Mouse (Mus musculus) hindbrain, embryonic 10.5 days (tissue): ENCODE measurements around the gene Gm17324. TPM values are rescaled to one million over a fixed set of nuclear protein-coding genes. Genes with fewer than 3 reads are reported as not detected.
"Not testable (repeated sequence)": the region's sequence is repeated elsewhere in the genome, so short reads cannot be mapped to it uniquely, and the experiment has no call there.

Experiments
- DNase-seq: peaks from one replicate; pipeline ENCODE4 v3.0.0-alpha.2; 2017; ENCODE audit warnings: low spot score
- H3K27ac ChIP-seq: fragments of 300-500 bp; sonication (generic); 2 replicates; pipeline ENCODE4 v1.5.1; 2016; ENCODE audit warnings: mild to moderate bottlenecking, moderate library complexity
- H3K27me3 ChIP-seq: fragments of 300-500 bp; sonication (generic); 2 replicates; pipeline ENCODE4 v1.6.1; 2016; ENCODE audit warnings: mild to moderate bottlenecking; ENCODE audit not compliant: poor library complexity, insufficient read depth, severe bottlenecking
- H3K36me3 ChIP-seq: fragments of 300-500 bp; sonication (generic); 2 replicates; pipeline ENCODE4 v1.6.1; 2016; ENCODE audit warnings: mild to moderate bottlenecking, moderate library complexity
- H3K4me1 ChIP-seq: fragments of 300-500 bp; sonication (generic); replicated peaks from 2 replicates; pipeline ENCODE4 v1.6.1; 2016; ENCODE audit warnings: mild to moderate bottlenecking
- H3K4me3 ChIP-seq: fragments of 300-500 bp; sonication (generic); 2 replicates; pipeline ENCODE4 v1.5.1; 2016; ENCODE audit warnings: mild to moderate bottlenecking, moderate library complexity
- H3K9me3 ChIP-seq: fragments of 300-500 bp; sonication (generic); 2 replicates; pipeline ENCODE4 v1.6.1; 2016; ENCODE audit warnings: mild to moderate bottlenecking, moderate library complexity
- WGBS: fragments of 180-500 bp; shearing (Covaris S2); methylation state at CpG from one replicate; pipeline ENCODE4 v1.1.7; 2016; 5-methylcytosine and 5-hydroxymethylcytosine counted together
- polyA plus RNA-seq: library from polyadenylated mRNA; unstranded; fragments of >200 nt; fragmentation: Nextera tagmentation; extraction: Ambion mirVana; gene quantifications from 2 replicates; pipeline ENCODE4 v1.2.1, GENCODE M21; 2016

The Gm17324 gene
- polyA plus RNA-seq: 0.55 and 0.68 TPM in 2 replicates

DNA sequence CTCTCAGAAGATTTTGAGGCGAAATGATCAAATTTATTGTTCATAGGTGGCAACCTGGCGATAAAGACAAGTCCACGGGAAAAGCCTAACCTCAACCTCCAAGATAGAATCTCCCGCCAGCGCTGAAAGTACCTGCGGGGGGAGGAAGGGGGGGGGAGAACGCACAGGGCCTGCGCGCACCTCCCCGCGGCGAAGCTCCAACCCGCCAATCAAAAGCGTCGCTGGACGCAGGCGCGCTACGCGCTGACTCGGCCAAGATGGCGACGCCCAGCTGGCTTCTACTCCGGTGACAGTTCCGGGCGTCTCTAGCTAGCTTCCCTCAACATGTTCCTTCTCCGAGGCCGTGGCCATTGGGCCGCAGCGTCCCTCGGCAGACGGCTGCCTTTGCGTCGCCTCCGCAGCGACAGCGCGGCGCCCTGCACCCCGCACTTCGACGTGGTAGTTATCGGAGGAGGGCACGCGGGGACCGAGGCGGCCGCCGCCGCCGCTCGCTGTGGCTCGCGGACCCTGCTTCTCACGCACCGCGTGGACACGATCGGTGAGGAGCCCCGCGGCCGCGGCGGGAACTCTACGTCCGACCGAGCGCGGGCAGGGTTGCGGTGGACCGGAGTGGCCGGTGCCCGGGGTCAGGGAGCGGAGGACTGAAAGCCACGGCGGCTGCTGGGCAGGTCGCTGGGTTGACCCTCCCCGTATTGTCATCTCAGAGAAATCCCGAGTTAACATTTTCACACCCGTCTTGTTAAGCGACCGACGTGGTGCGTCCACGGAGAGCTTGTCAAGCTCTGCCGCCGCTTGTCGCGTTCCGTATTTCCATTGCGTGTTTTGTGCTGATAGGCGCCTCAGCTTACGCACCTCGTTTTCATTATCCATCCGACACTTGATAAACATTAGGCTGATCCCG lies at the start of gene Gm17324, which contains the start of gene Mto1:
Gene Gm17324 (minus strand): TSS at position 814 of the 901 bp plus-strand sequence.
Gene Mto1 (plus strand): TSS at position 236 of the 901 bp plus-strand sequence.
- peaks cover 14% of the 10 kb centered on the region for H3K4me1 ChIP-seq
- peaks cover 29% of the 10 kb centered on the region for H3K36me3 ChIP-seq
- H3K9me3 ChIP-seq: no peaks in the 10 kb centered on the region
- WGBS: under 1% methylated on average over 96 of the region's 96 CpGs
- peak; percentile 93 for DNase-seq
- peak within 1 kb of the TSS; percentile 94 for H3K27ac ChIP-seq
- peak within 1 kb of the TSS; percentile 85 for H3K4me3 ChIP-seq
- H3K27me3 ChIP-seq: peaks cover 43% of the 10 kb centered on the region

GRCm38 (mm10) chr9:78493171-78493570 lies 44.6 kb upstream of the Gm17324 start:
- no peaks in the 10 kb centered on the region for H3K36me3 ChIP-seq
- no peaks in the 10 kb centered on the region for H3K9me3 ChIP-seq
- no peak for DNase-seq
- H3K4me1 ChIP-seq: peaks cover 10% of the 10 kb centered on the region
- 92% methylated on average over 7 of the region's 7 CpGs for WGBS
- no peak overlapping the region for H3K4me3 ChIP-seq
- H3K27me3 ChIP-seq: no peaks in the 10 kb centered on the region
- H3K27ac ChIP-seq: no peak overlapping the region

GRCm38 (mm10) chr9:78492254-78492653 lies 43.7 kb upstream of the Gm17324 start:
- H3K9me3 ChIP-seq: no peaks in the 10 kb centered on the region
- no peaks in the 10 kb centered on the region for H3K27me3 ChIP-seq
- H3K27ac ChIP-seq: no peak overlapping the region
- H3K36me3 ChIP-seq: no peaks in the 10 kb centered on the region
- WGBS: 93% methylated on average over 3 of the region's 3 CpGs
- H3K4me1 ChIP-seq: peaks cover 10% of the 10 kb centered on the region
- DNase-seq: no peak
- no peak overlapping the region for H3K4me3 ChIP-seq

GRCm38 (mm10) chr9:78491169-78491568 lies 42.6 kb upstream of the Gm17324 start:
- WGBS: 87% methylated on average over 3 of the region's 3 CpGs
- Histone ChIP-seq H3K4me3 (no peak overlapping the region), H3K9me3 (no peaks in the 10 kb centered on the region), H3K27me3 (no peaks in the 10 kb centered on the region), H3K27ac (no peak overlapping the region), H3K36me3 (no peaks in the 10 kb centered on the region), H3K4me1 (peaks cover 10% of the 10 kb centered on the region)
- no peak for DNase-seq

- 4% methylated on average over 20 of the region's 20 CpGs for WGBS
- Histone ChIP-seq H3K27ac (peak within 1 kb of the TSS; percentile 87), H3K4me1 (peaks cover 10% of the 10 kb centered on the region), H3K36me3 (no peaks in the 10 kb centered on the region), H3K4me3 (peak within 1 kb of the TSS; percentile 53), H3K27me3 (no peaks in the 10 kb centered on the region), H3K9me3 (no peaks in the 10 kb centered on the region)
- peak; percentile 55 for DNase-seq
Measured at GRCm38 (mm10) chr9:78488890-78489420, 40.4 kb upstream of the Gm17324 start, which contains the start of gene Eef1a1. Eef1a1 (minus strand) TSS chr9:78489151.

GRCm38 (mm10) chr9:78488021-78488420 lies 39.4 kb upstream of the Gm17324 start:
- H3K27me3 ChIP-seq, H3K27ac ChIP-seq, H3K36me3 ChIP-seq, DNase-seq, H3K9me3 ChIP-seq, H3K4me3 ChIP-seq: not testable (repeated sequence)
- H3K4me1 ChIP-seq: peaks cover 13% of the 10 kb centered on the region
- 98% methylated on average over 5 of the region's 5 CpGs for WGBS

GRCm38 (mm10) chr9:78484660-78485059 lies 36.1 kb upstream of the Gm17324 start:
- no peaks in the 10 kb centered on the region for H3K9me3 ChIP-seq
- peaks cover 14% of the 10 kb centered on the region for H3K36me3 ChIP-seq
- no peak overlapping the region for H3K4me3 ChIP-seq
- no peaks in the 10 kb centered on the region for H3K27me3 ChIP-seq
- DNase-seq: no peak
- WGBS: 83% methylated on average over 3 of the region's 3 CpGs
- H3K27ac ChIP-seq: no peak overlapping the region
- H3K4me1 ChIP-seq: peaks cover 24% of the 10 kb centered on the region

DNA sequence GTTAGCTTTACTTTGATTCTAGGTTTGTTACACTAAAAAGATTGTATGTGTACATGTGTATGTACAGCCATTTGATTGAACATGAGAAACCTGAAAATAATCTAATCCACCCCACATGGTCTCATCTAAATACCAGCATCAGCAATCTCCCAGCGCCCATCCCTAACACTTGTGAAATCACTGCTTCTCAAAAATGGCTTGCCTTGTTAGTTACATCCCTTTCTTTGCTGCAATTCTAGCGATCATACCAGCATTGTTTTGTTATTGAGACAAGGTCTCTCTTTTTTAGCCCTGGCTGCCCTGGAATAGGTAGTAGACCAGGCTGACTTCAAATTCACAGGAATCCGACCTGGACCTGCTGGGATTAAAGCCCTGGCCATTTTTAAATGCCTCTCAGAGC lies 33.8 kb upstream of the Gm17324 start:
- peaks cover 23% of the 10 kb centered on the region for H3K4me1 ChIP-seq
- DNase-seq: no peak
- H3K36me3 ChIP-seq: peaks cover 35% of the 10 kb centered on the region
- 7% methylated on average over 3 of the region's 3 CpGs for WGBS
- H3K27me3 ChIP-seq: no peaks in the 10 kb centered on the region
- H3K9me3 ChIP-seq: no peaks in the 10 kb centered on the region
- H3K4me3 ChIP-seq: peak overlapping the region; percentile 98
- peak overlapping the region; percentile 100 for H3K27ac ChIP-seq

DNA sequence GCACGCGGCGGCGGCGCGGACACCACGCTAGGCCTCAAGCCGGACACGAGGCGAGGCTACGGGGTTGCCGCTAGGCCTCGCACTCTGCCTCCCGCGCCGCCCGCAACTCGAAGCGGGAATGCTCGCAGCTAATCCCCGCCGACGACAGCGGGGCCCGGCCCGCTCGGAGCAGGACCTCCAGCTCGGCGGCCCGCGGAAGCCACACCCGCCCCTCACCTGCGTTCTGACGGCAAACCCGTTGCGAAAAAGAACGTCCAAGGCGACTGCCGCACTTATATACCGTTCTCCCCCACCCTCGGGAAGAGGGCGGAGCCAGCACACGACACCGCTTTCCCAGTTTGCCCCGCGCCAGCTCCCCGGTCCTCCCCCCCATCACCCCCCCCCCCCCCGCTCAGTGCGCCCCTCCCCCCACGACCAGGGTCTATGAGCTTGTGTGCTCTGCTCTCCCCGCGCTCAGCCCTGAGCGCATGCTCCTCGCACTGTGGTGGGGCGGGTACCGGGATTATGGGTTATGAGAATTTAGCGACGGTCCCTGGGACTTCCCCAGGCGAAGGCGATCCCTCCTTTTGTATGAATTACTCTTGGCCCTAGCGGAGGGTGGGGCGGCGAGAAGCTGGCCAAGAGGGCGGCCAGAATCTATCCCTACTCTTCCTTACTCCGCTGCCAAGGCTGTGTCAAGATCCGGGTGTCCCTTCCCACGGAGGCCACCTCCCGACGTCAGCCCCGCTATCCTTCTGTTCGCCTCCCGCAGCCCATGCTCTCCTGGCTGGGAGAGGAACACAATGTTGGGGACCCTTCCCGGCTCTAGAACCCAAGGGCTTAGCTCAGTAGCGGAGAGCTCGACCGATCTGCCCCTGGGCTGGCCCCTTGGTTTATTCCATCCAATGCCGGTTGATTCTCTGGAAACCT lies 33.1 kb upstream of the Gm17324 start:
- H3K27me3 ChIP-seq: no peaks in the 10 kb centered on the region
- peaks cover 42% of the 10 kb centered on the region for H3K36me3 ChIP-seq
- peak overlapping the region; percentile 98 for H3K4me3 ChIP-seq
- WGBS: under 1% methylated on average over 76 of the region's 77 CpGs
- peak; percentile 98 for DNase-seq
- H3K27ac ChIP-seq: peak overlapping the region; percentile 100
- no peaks in the 10 kb centered on the region for H3K9me3 ChIP-seq
- peaks cover 23% of the 10 kb centered on the region for H3K4me1 ChIP-seq

- peak overlapping the region; percentile 98 for H3K4me3 ChIP-seq
- H3K27ac ChIP-seq: peak overlapping the region; percentile 100
- H3K9me3 ChIP-seq: no peaks in the 10 kb centered on the region
- H3K27me3 ChIP-seq: no peaks in the 10 kb centered on the region
- H3K4me1 ChIP-seq: peaks cover 23% of the 10 kb centered on the region
- peak; percentile 77 for DNase-seq
- WGBS: under 1% methylated on average over 46 of the region's 46 CpGs
- peaks cover 48% of the 10 kb centered on the region for H3K36me3 ChIP-seq
Measured at GRCm38 (mm10) chr9:78480706-78481358, 32.2 kb upstream of the Gm17324 start.

- Histone ChIP-seq H3K4me3 (peak overlapping the region; percentile 98), H3K36me3 (peaks cover 48% of the 10 kb centered on the region), H3K4me1 (peaks cover 23% of the 10 kb centered on the region), H3K27ac (peak overlapping the region; percentile 100)
- H3K27me3 ChIP-seq, DNase-seq, H3K9me3 ChIP-seq: not testable (repeated sequence)
- WGBS: under 1% methylated on average over 13 of the region's 13 CpGs
Measured at GRCm38 (mm10) chr9:78480227-78480626, 31.6 kb upstream of the Gm17324 start.

DNA sequence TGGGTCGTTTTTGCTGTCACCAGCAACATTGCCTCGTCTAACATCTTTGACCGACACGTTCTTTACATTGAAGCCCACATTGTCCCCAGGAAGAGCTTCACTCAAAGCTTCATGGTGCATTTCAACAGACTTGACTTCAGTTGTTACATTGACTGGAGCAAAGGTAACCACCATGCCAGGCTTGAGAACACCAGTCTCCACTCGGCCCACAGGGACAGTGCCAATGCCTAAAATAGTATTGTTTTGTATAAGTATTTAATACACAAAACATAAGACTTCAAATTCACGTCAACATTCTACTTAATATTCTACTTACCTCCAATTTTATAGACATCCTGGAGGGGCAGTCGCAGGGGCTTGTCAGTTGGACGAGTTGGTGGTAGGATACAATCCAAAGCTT lies 30.7 kb upstream of the Gm17324 start:
- not testable (repeated sequence) for DNase-seq, H3K9me3 ChIP-seq, H3K27me3 ChIP-seq, H3K27ac ChIP-seq
- Histone ChIP-seq H3K4me1 (peaks cover 23% of the 10 kb centered on the region), H3K4me3 (peak overlapping the region; percentile 98), H3K36me3 (peaks cover 57% of the 10 kb centered on the region)
- WGBS: 42% methylated on average over 8 of the region's 8 CpGs
